Mouse (Mus musculus): ENCODE data around the gene Nlgn2. TPM values are rescaled to one million over a fixed set of nuclear protein-coding genes. Genes with fewer than 3 reads are reported as not detected.

The Nlgn2 gene
- total RNA-seq, 2 experiments from 2014 or later, result 7.9 to 10.4 TPM

Small RNA genes lying within 50 kb of the gene (microRNA-seq; reads per million reads assigned to microRNA genes)
- gene Mir6924, result 0 reads per million in 2 experiments

Other genes with a start within 250 kb of the Nlgn2 start
- gene Atp1b2, start 231.8 kb downstream of the Nlgn2 start, total RNA-seq (2021), result 10 to 100 TPM; 31.8 to 31.9 TPM
- not detected for gene Shbg, start 219.9 kb downstream of the Nlgn2 start, total RNA-seq (2021)
- 1 to 10 TPM; 1.6 to 2.5 TPM for gene Sat2, start 215.8 kb downstream of the Nlgn2 start, total RNA-seq (2021)
- 10 to 100 TPM; 69.2 to 71.6 TPM for gene Fxr2, start 204.8 kb downstream of the Nlgn2 start, total RNA-seq (2021)
- not detected for gene Sox15, start 182.5 kb downstream of the Nlgn2 start, total RNA-seq (2021)
- 10 to 100 TPM; 20.9 to 21.6 TPM for gene Mpdu1, start 175.1 kb downstream of the Nlgn2 start, total RNA-seq (2021)
- 1 to 10 TPM; 5.6 to 7.5 TPM for gene Cd68, start 171.6 kb downstream of the Nlgn2 start, total RNA-seq (2021)
- 100 to 1,000 TPM; 236 to 287 TPM for gene Eif4a1, start 165.4 kb downstream of the Nlgn2 start, total RNA-seq (2021)
- gene Senp3, start 155.7 kb downstream of the Nlgn2 start, total RNA-seq (2021), result 10 to 100 TPM; 39.7 to 42.1 TPM
- 1 to 10 TPM; 2.7 to 3.2 TPM for gene Tnfsf13, start 152.0 kb downstream of the Nlgn2 start, total RNA-seq (2021)
- gene Tnfsf12, start 141.9 kb downstream of the Nlgn2 start, total RNA-seq (2021), result 10 to 100 TPM; 14.8 to 20.2 TPM
- gene Tnfsfm13, start 141.7 kb downstream of the Nlgn2 start, total RNA-seq (2021), result 1 to 10 TPM; 2.9 to 4.1 TPM
- gene Polr2a, start 79.1 kb downstream of the Nlgn2 start, total RNA-seq (2021), result 10 to 100 TPM; 35.6 to 37.5 TPM
- under 1 TPM in 1 of 2 experiments, not detected in 1; 0.12 TPM for gene Slc35g3, start 75.8 kb downstream of the Nlgn2 start, total RNA-seq (2021)
- gene Zbtb4, start 71.9 kb downstream of the Nlgn2 start, total RNA-seq (2021), result 10 to 100 TPM; 36.5 to 43.3 TPM
- 1 to 10 TPM; 5.4 to 6.0 TPM for gene Chrnb1, start 41.8 kb downstream of the Nlgn2 start, total RNA-seq (2021)
- 1 to 10 TPM; 2.6 to 2.8 TPM for gene Fgf11, start 35.9 kb downstream of the Nlgn2 start, total RNA-seq (2021)
- under 1 TPM; 0.54 to 0.65 TPM for gene Tmem102, start 32.2 kb downstream of the Nlgn2 start, total RNA-seq (2021)
- not detected for gene Gm39566, start 22.5 kb downstream of the Nlgn2 start, total RNA-seq (2021)
- gene Spem2, start 19.3 kb downstream of the Nlgn2 start, total RNA-seq (2021), result not detected
- gene Spem1, start 15.6 kb downstream of the Nlgn2 start, total RNA-seq (2021), result not detected
- gene Tmem256, start 730 bp upstream of the Nlgn2 start, total RNA-seq (2021), result 100 to 1,000 TPM; 134 to 138 TPM
- gene Plscr3, start 8.6 kb upstream of the Nlgn2 start, total RNA-seq (2021), result 10 to 100 TPM; 34.0 to 35.9 TPM
- under 1 TPM in 1 of 2 experiments, not detected in 1; 0.24 TPM for gene Tnk1, start 20.9 kb upstream of the Nlgn2 start, total RNA-seq (2021)
- gene Tmem95, start 40.2 kb upstream of the Nlgn2 start, total RNA-seq (2021), result not detected
- 1 to 10 TPM; 3.1 to 3.8 TPM for gene Kctd11, start 43.6 kb upstream of the Nlgn2 start, total RNA-seq (2021)
- gene Acap1, start 57.8 kb upstream of the Nlgn2 start, total RNA-seq (2021), result 1 to 10 TPM; 2.3 to 6.8 TPM
- 1 to 10 TPM in 1 of 2 experiments, under 1 TPM in 1; 0.95 to 1.1 TPM for gene 2810408A11Rik, start 63.2 kb upstream of the Nlgn2 start, total RNA-seq (2021)
- gene Neurl4, start 63.3 kb upstream of the Nlgn2 start, total RNA-seq (2021), result 10 to 100 TPM; 43.5 to 45.8 TPM
- gene Gps2, start 76.1 kb upstream of the Nlgn2 start, total RNA-seq (2021), result 10 to 100 TPM; 28.8 to 30.6 TPM
- 100 to 1,000 TPM; 434 to 455 TPM for gene Eif5a, start 84.2 kb upstream of the Nlgn2 start, total RNA-seq (2021)
- 10 to 100 TPM; 14.4 to 21.8 TPM for gene Ybx2, start 98.0 kb upstream of the Nlgn2 start, total RNA-seq (2021)
- 100 to 1,000 TPM; 206 to 234 TPM for gene Slc2a4, start 110.4 kb upstream of the Nlgn2 start, total RNA-seq (2021)
- gene Cldn7, start 127.0 kb upstream of the Nlgn2 start, total RNA-seq (2021), result under 1 TPM in 1 of 2 experiments, not detected in 1; 0.48 TPM
- gene Ctdnep1, start 143.4 kb upstream of the Nlgn2 start, total RNA-seq (2021), result 100 to 1,000 TPM; 143 to 147 TPM
- gene Elp5, start 144.7 kb upstream of the Nlgn2 start, total RNA-seq (2021), result 10 to 100 TPM; 52.4 to 59.0 TPM
- gene Gabarap, start 153.4 kb upstream of the Nlgn2 start, total RNA-seq (2021), result 100 to 1,000 TPM; 249 to 257 TPM
- 10 to 100 TPM; 27.4 to 31.5 TPM for gene Phf23, start 158.0 kb upstream of the Nlgn2 start, total RNA-seq (2021)
- 1 to 10 TPM; 7.2 to 9.2 TPM for gene Dvl2, start 162.8 kb upstream of the Nlgn2 start, total RNA-seq (2021)
- gene Acadvl, start 177.6 kb upstream of the Nlgn2 start, total RNA-seq (2021), result 1,000 to 10,000 TPM; 1,350 to 1,353 TPM
- gene Dlg4, start 179.2 kb upstream of the Nlgn2 start, total RNA-seq (2021), result 10 to 100 TPM; 10.4 to 11.2 TPM
- not detected for gene Asgr1, start 216.3 kb upstream of the Nlgn2 start, total RNA-seq (2021)